Mouse (Mus musculus): ENCODE measurements around the gene Nmnat3.
"Not testable (repeated sequence)": the region's sequence is repeated elsewhere in the genome, so short reads cannot be mapped to it uniquely, and the experiment has no call there.

Nmnat3 gene

GRCm38 (mm10) chr9:98287135-98287534, at the start of gene Nmnat3:
TSS of gene Nmnat3 (plus strand) at chr9:98287435.
- not testable (repeated sequence) for DNase-seq (ENCODE audit: low spot score)

GRCm38 (mm10) chr9:98243481-98243880, 43.8 kb upstream of the Nmnat3 start:
- no peak for DNase-seq (ENCODE audit: low spot score)

- DNase-seq (ENCODE audit: low spot score), result peak; percentile 70
Observed at GRCm38 (mm10) chr9:98244223-98244622, 43.0 kb upstream of the Nmnat3 start.

- DNase-seq (ENCODE audit: low spot score), result no peak
Observed at GRCm38 (mm10) chr9:98245226-98245625, 42.0 kb upstream of the Nmnat3 start.

- DNase-seq (ENCODE audit: low spot score), result no peak
Observed at GRCm38 (mm10) chr9:98246351-98246750, 40.9 kb upstream of the Nmnat3 start.

GRCm38 (mm10) chr9:98260210-98260609, 27.0 kb upstream of the Nmnat3 start:
- peak; percentile 10 for DNase-seq (ENCODE audit: low spot score)

- no peak for DNase-seq (ENCODE audit: low spot score)
Observed at GRCm38 (mm10) chr9:98261461-98262011, 25.7 kb upstream of the Nmnat3 start.

- peak; percentile 16 for DNase-seq (ENCODE audit: low spot score)
Observed at GRCm38 (mm10) chr9:98264916-98265315, 22.3 kb upstream of the Nmnat3 start.

GRCm38 (mm10) chr9:98272734-98273133, 14.5 kb upstream of the Nmnat3 start:
- no peak for DNase-seq (ENCODE audit: low spot score)

- DNase-seq (ENCODE audit: low spot score), result no peak
Observed at GRCm38 (mm10) chr9:98275080-98275479, 12.2 kb upstream of the Nmnat3 start.

- DNase-seq (ENCODE audit: low spot score), result no peak
Observed at GRCm38 (mm10) chr9:98280162-98280561, 7.1 kb upstream of the Nmnat3 start.

GRCm38 (mm10) chr9:98285606-98286301, 1.5 kb upstream of the Nmnat3 start:
- peak; percentile 15 for DNase-seq (ENCODE audit: low spot score)

GRCm38 (mm10) chr9:98289665-98290064, 2.4 kb downstream of the Nmnat3 start:
- no peak for DNase-seq (ENCODE audit: low spot score)

GRCm38 (mm10) chr9:98290591-98290990, 3.4 kb downstream of the Nmnat3 start:
- no peak for DNase-seq (ENCODE audit: low spot score)

- peak; percentile 84 for DNase-seq (ENCODE audit: low spot score)
Observed at GRCm38 (mm10) chr9:98296383-98297201, 9.4 kb downstream of the Nmnat3 start.

GRCm38 (mm10) chr9:98297234-98297936, 10.2 kb downstream of the Nmnat3 start:
- peak; percentile 9 for DNase-seq (ENCODE audit: low spot score)

GRCm38 (mm10) chr9:98297937-98298595, 10.8 kb downstream of the Nmnat3 start:
- no peak for DNase-seq (ENCODE audit: low spot score)

- no peak for DNase-seq (ENCODE audit: low spot score)
Observed at GRCm38 (mm10) chr9:98298761-98299160, 11.5 kb downstream of the Nmnat3 start.

- no peak for DNase-seq (ENCODE audit: low spot score)
Observed at GRCm38 (mm10) chr9:98299235-98299634, 12.0 kb downstream of the Nmnat3 start.

- DNase-seq (ENCODE audit: low spot score), result no peak
Observed at GRCm38 (mm10) chr9:98300582-98300981, 13.3 kb downstream of the Nmnat3 start.

GRCm38 (mm10) chr9:98307011-98307410, 19.8 kb downstream of the Nmnat3 start:
- DNase-seq (ENCODE audit: low spot score), result no peak
